Mouse (Mus musculus): ENCODE results near the gene Zc3h12d. TPM values are rescaled to one million over a fixed set of nuclear protein-coding genes. Genes with fewer than 3 reads are reported as not detected.

Gene Zc3h12d
- polyA plus RNA-seq, 1 experiment from 2014 or later, result 1.2 TPM

- Histone ChIP-seq H3K4me2 (replicated peaks; ENCODE audit: low read depth) (no peak overlapping the region), H3K9ac (ENCODE audit: low read depth, low read length) (no peak overlapping the region), H3K9me3 (ENCODE audit: control insufficient read depth) (no peaks in the 10 kb centered on the region), H3K36me3 (ENCODE audit: control insufficient read depth, insufficient read depth) (no peaks in the 10 kb centered on the region), H3K27me3 (replicated peaks; ENCODE audit: control insufficient read depth, insufficient read depth, low read length) (no peaks in the 10 kb centered on the region), H3K4me1 (replicated peaks; ENCODE audit: control insufficient read depth, insufficient read depth, low read length) (no peaks in the 10 kb centered on the region), H3K27ac (ENCODE audit: low read depth, low read length) (no peak overlapping the region), H3K4me3 (ENCODE audit: low read depth, low read length) (no peak overlapping the region)
- no peak for TF ChIP-seq CTCF (IDR thresholded peaks at IDR 0.05; ENCODE audit: low read depth)
- ATAC-seq, result no peak
- WGBS, result 90% methylated on average over 3 of the region's 3 CpGs
Measured at GRCm38 (mm10) chr10:7881971-7882370, 49.7 kb downstream of the Zc3h12d start.

GRCm38 (mm10) chr10:7883524-7883923 is 51.3 kb downstream of the Zc3h12d start:
- H3K9me3 ChIP-seq (ENCODE audit: control insufficient read depth), result no peaks in the 10 kb centered on the region
- 5% methylated on average over 5 of the region's 5 CpGs for WGBS
- H3K9ac ChIP-seq (ENCODE audit: low read depth, low read length), result no peak overlapping the region
- H3K4me3 ChIP-seq (ENCODE audit: low read depth, low read length), result no peak overlapping the region
- no peak overlapping the region for H3K4me2 ChIP-seq (replicated peaks; ENCODE audit: low read depth)
- H3K4me1 ChIP-seq (replicated peaks; ENCODE audit: control insufficient read depth, insufficient read depth, low read length), result no peaks in the 10 kb centered on the region
- ATAC-seq, result no peak
- H3K36me3 ChIP-seq (ENCODE audit: control insufficient read depth, insufficient read depth), result no peaks in the 10 kb centered on the region
- H3K27me3 ChIP-seq (replicated peaks; ENCODE audit: control insufficient read depth, insufficient read depth, low read length), result no peaks in the 10 kb centered on the region
- peak; percentile 100 for TF ChIP-seq CTCF (IDR thresholded peaks at IDR 0.05; ENCODE audit: low read depth)
- H3K27ac ChIP-seq (ENCODE audit: low read depth, low read length), result no peak overlapping the region

- no peak for TF ChIP-seq CTCF (IDR thresholded peaks at IDR 0.05; ENCODE audit: low read depth)
- no peaks in the 10 kb centered on the region for H3K4me1 ChIP-seq (replicated peaks; ENCODE audit: control insufficient read depth, insufficient read depth, low read length)
- H3K4me3 ChIP-seq (ENCODE audit: low read depth, low read length), result no peak overlapping the region
- no peak for ATAC-seq
- no peak overlapping the region for H3K9ac ChIP-seq (ENCODE audit: low read depth, low read length)
- whole genome bisulfite sequencing, result 82% methylated on average over 11 of the region's 11 CpGs
- H3K9me3 ChIP-seq (ENCODE audit: control insufficient read depth), result no peaks in the 10 kb centered on the region
- H3K36me3 ChIP-seq (ENCODE audit: control insufficient read depth, insufficient read depth), result no peaks in the 10 kb centered on the region
- H3K27me3 ChIP-seq (replicated peaks; ENCODE audit: control insufficient read depth, insufficient read depth, low read length), result no peaks in the 10 kb centered on the region
- H3K4me2 ChIP-seq (replicated peaks; ENCODE audit: low read depth), result no peak overlapping the region
- no peak overlapping the region for H3K27ac ChIP-seq (ENCODE audit: low read depth, low read length)
Measured at GRCm38 (mm10) chr10:7888256-7888868, 56.1 kb downstream of the Zc3h12d start.

DNA sequence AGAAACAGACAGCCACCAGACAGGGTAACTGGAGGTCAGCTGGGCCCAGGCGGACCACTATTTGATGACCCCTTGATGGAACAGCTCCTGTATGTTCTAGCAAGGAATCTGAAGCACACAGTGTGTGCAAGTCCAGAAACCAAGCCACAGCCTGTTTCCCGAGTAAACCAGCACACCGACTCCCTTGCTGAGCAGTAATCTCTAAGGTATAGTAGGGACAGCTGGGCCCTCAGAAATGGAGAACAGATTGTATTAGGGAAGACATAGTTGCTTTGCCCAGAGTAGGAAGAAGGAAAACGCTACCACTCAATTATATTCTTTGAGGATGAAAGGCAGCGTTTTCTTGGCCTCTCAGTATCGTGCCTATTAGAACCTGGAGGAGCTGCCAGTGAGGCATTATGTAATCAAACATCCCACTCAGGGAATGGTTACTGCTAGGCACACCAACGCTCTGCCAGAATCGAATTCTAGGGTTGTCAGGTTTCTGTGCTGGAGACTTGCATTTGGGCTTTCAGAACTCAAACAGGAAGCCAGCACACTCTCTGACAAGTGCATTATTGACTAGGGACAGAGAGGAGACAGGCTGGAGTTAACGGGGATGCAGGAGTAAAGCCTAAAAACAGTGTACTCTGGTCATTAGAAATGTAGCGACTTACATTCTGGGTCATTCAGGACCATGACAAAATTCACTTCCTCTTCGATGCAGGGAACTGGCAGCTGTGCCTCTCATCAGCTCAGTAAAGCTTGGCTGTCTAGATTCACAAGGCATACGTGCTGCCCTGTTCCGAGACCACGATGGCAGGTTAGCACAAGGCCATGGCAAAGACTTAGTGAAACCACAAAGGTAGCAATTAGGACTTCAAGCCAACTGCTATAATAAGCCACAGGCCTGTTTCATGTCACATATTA is 68.7 kb downstream of the Zc3h12d start:
- H3K9ac ChIP-seq (ENCODE audit: low read depth, low read length), result no peak overlapping the region
- H3K27ac ChIP-seq (ENCODE audit: low read depth, low read length), result no peak overlapping the region
- H3K4me2 ChIP-seq (replicated peaks; ENCODE audit: low read depth), result no peak overlapping the region
- no peaks in the 10 kb centered on the region for H3K4me1 ChIP-seq (replicated peaks; ENCODE audit: control insufficient read depth, insufficient read depth, low read length)
- no peak for TF ChIP-seq CTCF (IDR thresholded peaks at IDR 0.05; ENCODE audit: low read depth)
- no peak for ATAC-seq
- no peaks in the 10 kb centered on the region for H3K27me3 ChIP-seq (replicated peaks; ENCODE audit: control insufficient read depth, insufficient read depth, low read length)
- H3K9me3 ChIP-seq (ENCODE audit: control insufficient read depth), result no peaks in the 10 kb centered on the region
- no peak overlapping the region for H3K4me3 ChIP-seq (ENCODE audit: low read depth, low read length)
- WGBS, result 92% methylated on average over 14 of the region's 14 CpGs
- peaks cover 29% of the 10 kb centered on the region for H3K36me3 ChIP-seq (ENCODE audit: control insufficient read depth, insufficient read depth)

DNA sequence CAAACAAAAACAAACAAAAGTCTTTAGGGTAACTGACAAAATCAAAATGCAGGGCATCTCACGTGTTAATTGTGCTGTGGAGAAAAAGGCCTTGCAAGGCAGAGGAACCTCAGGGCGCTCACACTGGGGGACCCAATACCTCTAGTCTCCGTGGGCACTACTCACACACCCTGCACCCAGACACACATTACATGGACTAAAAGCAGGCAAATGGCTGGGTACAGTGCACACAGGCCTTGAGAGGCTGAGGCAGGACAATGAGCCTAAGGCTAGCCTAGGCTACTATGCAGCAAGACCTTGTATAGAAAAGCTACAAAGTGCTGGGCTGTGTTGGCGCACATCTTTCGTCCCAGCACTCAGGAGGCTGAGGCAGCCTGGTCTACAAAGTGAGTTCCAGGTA is 71.9 kb downstream of the Zc3h12d start:
- H3K4me2 ChIP-seq (replicated peaks; ENCODE audit: low read depth), result no peak overlapping the region
- H3K9me3 ChIP-seq (ENCODE audit: control insufficient read depth), result no peaks in the 10 kb centered on the region
- 92% methylated on average over 5 of the region's 5 CpGs for WGBS
- no peaks in the 10 kb centered on the region for H3K27me3 ChIP-seq (replicated peaks; ENCODE audit: control insufficient read depth, insufficient read depth, low read length)
- H3K27ac ChIP-seq (ENCODE audit: low read depth, low read length), result no peak overlapping the region
- peaks cover 53% of the 10 kb centered on the region for H3K36me3 ChIP-seq (ENCODE audit: control insufficient read depth, insufficient read depth)
- no peaks in the 10 kb centered on the region for H3K4me1 ChIP-seq (replicated peaks; ENCODE audit: control insufficient read depth, insufficient read depth, low read length)
- no peak overlapping the region for H3K4me3 ChIP-seq (ENCODE audit: low read depth, low read length)
- ATAC-seq, result no peak
- no peak for TF ChIP-seq CTCF (IDR thresholded peaks at IDR 0.05; ENCODE audit: low read depth)
- no peak overlapping the region for H3K9ac ChIP-seq (ENCODE audit: low read depth, low read length)

GRCm38 (mm10) chr10:7907151-7907550 is 74.9 kb downstream of the Zc3h12d start:
- Histone ChIP-seq H3K4me3 (ENCODE audit: low read depth, low read length) (no peak overlapping the region), H3K9ac (ENCODE audit: low read depth, low read length) (no peak overlapping the region), H3K27ac (ENCODE audit: low read depth, low read length) (no peak overlapping the region), H3K4me1 (replicated peaks; ENCODE audit: control insufficient read depth, insufficient read depth, low read length) (no peaks in the 10 kb centered on the region), H3K4me2 (replicated peaks; ENCODE audit: low read depth) (no peak overlapping the region), H3K9me3 (ENCODE audit: control insufficient read depth) (no peaks in the 10 kb centered on the region), H3K36me3 (ENCODE audit: control insufficient read depth, insufficient read depth) (peaks cover 53% of the 10 kb centered on the region), H3K27me3 (replicated peaks; ENCODE audit: control insufficient read depth, insufficient read depth, low read length) (no peaks in the 10 kb centered on the region)
- WGBS, result 79% methylated on average over 12 of the region's 12 CpGs
- no peak for ATAC-seq
- TF ChIP-seq CTCF (IDR thresholded peaks at IDR 0.05; ENCODE audit: low read depth), result no peak

All from intestine, postnatal 0 days (tissue).